Mouse (Mus musculus) heart, postnatal 36 days (tissue): Measurements from ENCODE around the gene Cdk5rap3. TPM values are rescaled to one million over a fixed set of nuclear protein-coding genes. Genes with fewer than 3 reads are reported as not detected.

Experiments
- DNase-seq, 2 experiments: peaks; one replicate each; pipeline ENCODE4 v3.0.0; 2021 to 2022
- intact Hi-C: fragments of 180-260 bp; cut with DNase I; formaldehyde crosslinking; loops from one replicate; pipeline ENCODE4 v1.15.1; 2025
- total RNA-seq, 2 experiments: library from RNA; stranded (reverse); gene quantifications; 2 replicates each; pipeline ENCODE4 v1.2.3; 2021

Cdk5rap3 gene
- total RNA-seq, 2 experiments from 2014 or later = 22.7 to 23.7 TPM

GRCm38 (mm10) chr11:96863206-96863995 lies 52.9 kb downstream of the Cdk5rap3 start:
- DNase-seq = peak; percentile 36 to 47
- intact Hi-C loops = loop anchor here (2.0 to 5.0 kb wide), 2 partner anchors 241 to 425 kb away; no protein-coding TSS in a partner anchor

DNA sequence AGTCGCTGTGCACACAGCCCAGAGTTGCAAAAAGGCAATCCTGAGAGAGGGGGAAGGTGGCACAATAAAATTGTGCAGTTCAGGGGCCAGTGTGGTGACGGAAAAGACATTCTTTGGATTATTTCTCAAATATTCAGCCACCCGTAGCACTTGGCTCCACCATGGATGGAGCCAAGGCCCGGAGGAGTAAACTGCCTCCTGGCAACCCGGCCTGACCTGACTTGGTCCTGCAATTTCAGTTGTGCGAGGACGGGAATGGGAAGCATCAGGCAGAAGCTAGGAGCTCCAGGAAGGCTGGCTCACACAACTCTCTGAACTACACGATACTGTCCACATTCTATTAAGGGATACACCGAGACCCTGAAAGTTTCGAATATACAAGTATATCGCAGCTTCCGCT lies 53.8 kb downstream of the Cdk5rap3 start:
- intact Hi-C loops = loop anchor here (2.0 to 5.0 kb wide), 2 partner anchors 240 to 424 kb away; no protein-coding TSS in a partner anchor
- DNase-seq = no peak

DNA sequence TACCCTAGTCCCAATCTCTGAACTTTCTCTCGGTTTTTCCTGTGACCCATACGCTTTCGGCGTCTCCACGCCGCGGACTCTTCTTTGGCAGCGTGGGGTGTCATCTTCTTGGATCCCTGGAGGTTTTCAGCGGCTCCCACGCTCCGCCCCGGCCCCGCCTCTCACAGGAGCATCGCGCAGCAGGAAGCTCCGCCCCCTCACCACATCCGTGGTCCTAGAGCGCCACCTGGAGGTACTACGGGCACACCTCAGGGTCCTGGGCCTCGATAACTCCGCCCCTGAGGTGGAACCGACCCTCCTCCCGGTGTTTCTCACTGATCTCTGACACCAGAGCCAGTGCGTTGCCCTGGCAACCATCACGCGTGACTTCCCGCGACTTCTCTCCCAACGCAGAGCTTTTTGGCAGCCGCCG lies 54.4 kb downstream of the Cdk5rap3 start:
- intact Hi-C loops = loop anchor here (1.0 to 5.0 kb wide), 6 partner anchors 79 to 583 kb away; no protein-coding TSS in a partner anchor
- DNase-seq = peak; percentile 98

- DNase-seq = peak in 1 of 2 experiments; percentile 70
- intact Hi-C loops = loop anchor here (1.0 to 5.0 kb wide), 5 partner anchors 79 to 583 kb away; no protein-coding TSS in a partner anchor
Observed at GRCm38 (mm10) chr11:96861446-96861845, 54.9 kb downstream of the Cdk5rap3 start.

DNA sequence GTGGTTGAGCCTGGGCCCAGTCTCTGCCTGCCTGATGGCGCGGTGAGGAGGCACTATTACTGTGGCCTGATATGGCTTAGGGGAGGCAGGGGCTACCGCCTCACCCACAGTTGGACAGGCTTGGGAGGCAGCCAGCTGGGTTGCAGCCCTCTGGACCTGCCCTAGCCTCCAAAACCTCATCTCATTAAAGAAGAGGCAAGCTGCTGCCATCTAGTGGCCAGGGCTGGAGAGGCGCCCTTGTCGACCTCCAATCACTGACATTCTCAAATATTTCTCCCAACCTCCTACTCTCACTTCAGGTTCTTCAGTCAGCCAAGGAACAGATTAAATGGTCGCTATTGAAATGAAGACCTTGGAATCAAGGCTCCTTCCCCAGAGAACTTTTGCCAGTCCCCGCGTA lies 55.7 kb downstream of the Cdk5rap3 start:
- peak; percentile 86 to 90 for DNase-seq
- intact Hi-C loops = loop anchor here (2.0 to 5.0 kb wide), 4 partner anchors 78 to 582 kb away; no protein-coding TSS in a partner anchor

DNA sequence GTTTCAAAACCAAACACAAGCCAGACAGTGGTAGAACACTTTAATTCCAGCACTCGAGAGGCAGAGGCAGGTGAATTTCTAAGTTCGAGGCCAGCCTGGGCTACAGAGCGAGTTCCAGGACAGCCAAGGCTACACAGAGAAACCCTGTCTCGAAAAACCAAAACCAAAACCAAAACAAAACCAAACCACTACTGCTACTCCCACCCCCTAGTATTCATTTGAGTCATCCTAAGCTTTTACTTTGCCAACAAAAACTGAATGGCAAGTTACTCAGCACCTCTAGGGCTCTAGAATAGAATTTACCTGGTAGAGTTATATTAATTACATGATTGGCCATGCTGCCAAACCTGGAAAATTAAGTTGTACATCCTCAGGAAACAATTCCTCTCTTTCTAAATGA lies 56.7 kb downstream of the Cdk5rap3 start:
- DNase-seq = no peak
- intact Hi-C loops = loop anchor here (2.0 to 5.0 kb wide), 4 partner anchors 77 to 581 kb away; no protein-coding TSS in a partner anchor

DNA sequence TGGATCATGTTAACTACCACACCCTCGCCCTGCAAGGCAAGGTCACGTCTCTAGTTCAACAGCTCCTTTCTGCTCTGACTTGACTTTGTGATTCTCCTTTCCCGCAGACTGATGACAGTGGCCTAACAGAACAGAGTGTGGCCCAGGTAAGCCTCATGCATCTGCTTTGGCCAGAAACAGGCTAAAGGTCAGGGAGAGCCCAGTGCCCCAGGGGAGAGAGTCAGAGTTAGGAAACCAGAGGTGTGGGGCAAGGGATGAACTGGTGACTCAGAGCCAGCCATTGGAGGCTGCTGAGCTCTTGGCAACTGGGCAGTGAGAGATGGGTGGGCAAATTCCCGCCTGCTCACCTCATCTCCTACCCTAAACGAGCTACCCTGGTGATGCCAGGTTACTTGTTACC lies 58.9 kb downstream of the Cdk5rap3 start:
- intact Hi-C loops = no loop called here
- no peak for DNase-seq

Other genes starting within 250 kb of the Cdk5rap3 start
- 10 to 100 TPM; 12.1 to 12.6 TPM for gene Snx11, start 138.9 kb downstream of the Cdk5rap3 start, total RNA-seq
- 10 to 100 TPM; 32.5 to 35.2 TPM for gene Cbx1, start 127.4 kb downstream of the Cdk5rap3 start, total RNA-seq
- 100 to 1,000 TPM; 397 to 404 TPM for gene Nfe2l1, start 86.5 kb downstream of the Cdk5rap3 start, total RNA-seq
- 10 to 100 TPM; 36.0 to 39.4 TPM for gene Copz2, start 66.6 kb downstream of the Cdk5rap3 start, total RNA-seq
- 1 to 10 TPM in 1 of 2 experiments, under 1 TPM in 1; 0.73 to 1.8 TPM for gene Prr15l, start 11.6 kb upstream of the Cdk5rap3 start, total RNA-seq
- gene Pnpo, start 27.5 kb upstream of the Cdk5rap3 start, total RNA-seq = 10 to 100 TPM; 12.8 to 13.9 TPM
- gene Sp2, start 66.5 kb upstream of the Cdk5rap3 start, total RNA-seq = 10 to 100 TPM; 10.3 to 13.8 TPM
- gene Sp6, start 96.9 kb upstream of the Cdk5rap3 start, total RNA-seq = under 1 TPM in 1 of 2 experiments, not detected in 1; 0.14 TPM
- 10 to 100 TPM; 13.7 to 14.1 TPM for gene Scrn2, start 113.4 kb upstream of the Cdk5rap3 start, total RNA-seq
- not detected for gene Lrrc46, start 124.9 kb upstream of the Cdk5rap3 start, total RNA-seq
- gene Mrpl10, start 125.1 kb upstream of the Cdk5rap3 start, total RNA-seq = 10 to 100 TPM; 85.0 to 89.8 TPM
- gene Osbpl7, start 134.1 kb upstream of the Cdk5rap3 start, total RNA-seq = 1 to 10 TPM; 3.8 to 4.9 TPM
- not detected for gene Tbx21, start 198.8 kb upstream of the Cdk5rap3 start, total RNA-seq
- 10 to 100 TPM; 11.0 to 15.3 TPM for gene Tbkbp1, start 235.0 kb upstream of the Cdk5rap3 start, total RNA-seq